Mouse (Mus musculus) bone marrow, adult 2 months (tissue): ENCODE data around the gene Pgs1. TPM values are rescaled to one million over a fixed set of nuclear protein-coding genes. Genes with fewer than 3 reads are reported as not detected.
A peak's percentile ranks its signal among the peaks of the same experiment; 100 is the strongest.

Source experiments
- H3K27ac ChIP-seq: fragments of 200-500 bp; 2 replicates; pipeline ENCODE4 v1.5.1; 2012; ENCODE audit warnings: low read depth, mild to moderate bottlenecking, control low read depth, inconsistent platforms, low read length; ENCODE audit not compliant: control insufficient read depth, poor library complexity, insufficient read depth
- H3K4me1 ChIP-seq: fragments of 200-500 bp; 2 replicates; pipeline ENCODE4 v1.6.1; 2011; ENCODE audit warnings: low read length; ENCODE audit not compliant: control insufficient read depth, insufficient read depth
- H3K4me3 ChIP-seq: fragments of 200-500 bp; replicated peaks from 2 replicates; pipeline ENCODE3; 2011; ENCODE audit warnings: mild to moderate bottlenecking, low read depth, low read length, control low read depth; ENCODE audit not compliant: control insufficient read depth
- CTCF ChIP-seq: fragments of 200-500 bp; IDR thresholded peaks from 2 replicates; pipeline ENCODE4 v1.5.1; 2011; ENCODE audit warnings: low read length, control low read depth; ENCODE audit not compliant: control insufficient read depth, insufficient read depth
- POLR2A ChIP-seq: fragments of 200-500 bp; IDR thresholded peaks from 2 replicates; pipeline ENCODE4 v1.6.1; 2011; ENCODE audit warnings: low read depth, mild to moderate bottlenecking, control low read depth, low read length, borderline replicate concordance; ENCODE audit not compliant: control insufficient read depth
- WGBS: fragments of 180-500 bp; shearing (Covaris S2); methylation state at CpG from one replicate; pipeline ENCODE4 v1.1.7; 2018; 5-methylcytosine and 5-hydroxymethylcytosine counted together
- polyA plus RNA-seq: library from polyadenylated mRNA; stranded (reverse); fragments of >200 nt; gene quantifications from 2 replicates; pipeline ENCODE4 v1.2.4, GENCODE M21; 2011; ENCODE audit warnings: low replicate concordance; ENCODE audit not compliant: missing spikeins, insufficient read depth, insufficient read length

Gene Pgs1
- polyA plus RNA-seq, 1 experiment = 67.5 TPM

DNA sequence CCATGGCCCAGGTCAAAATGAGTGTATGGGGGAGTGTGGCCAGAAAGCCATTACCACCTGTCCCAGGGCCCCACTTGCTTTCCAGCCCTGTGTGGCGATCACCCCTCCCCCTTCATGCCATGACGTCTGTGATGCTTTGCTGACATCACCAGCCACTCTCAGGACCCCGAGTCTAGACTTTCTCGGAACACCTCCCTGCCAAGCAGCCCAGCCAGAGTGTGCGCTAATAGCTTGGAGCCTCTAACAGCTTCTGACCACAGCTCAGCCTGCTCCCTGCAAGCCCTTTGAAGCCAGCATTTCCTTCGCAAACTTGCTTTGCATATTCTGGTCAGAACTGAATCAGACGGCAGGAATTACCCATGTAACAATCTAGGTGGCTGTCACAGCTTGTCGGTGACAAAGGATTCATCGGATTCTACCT is 20.5 kb upstream of the Pgs1 start:
- no peak for TF ChIP-seq POLR2A
- Histone ChIP-seq H3K4me3 (no peak overlapping the region), H3K4me1 (peaks cover 6% of the 10 kb centered on the region; the same call in 1 of the 2 replicates), H3K27ac (no peak overlapping the region)
- 27% methylated on average over 9 of the region's 9 CpGs for WGBS

GRCm38 (mm10) chr11:117966506-117967100 is 19.5 kb upstream of the Pgs1 start:
- TF ChIP-seq CTCF (no peak), POLR2A (no peak)
- Histone ChIP-seq H3K27ac (no peak overlapping the region), H3K4me3 (no peak overlapping the region), H3K4me1 (peaks cover 5% of the 10 kb centered on the region; the same call in 1 of the 2 replicates)
- 77% methylated on average over 7 of the region's 7 CpGs for WGBS

- WGBS = 63% methylated on average over 34 of the region's 34 CpGs
- Histone ChIP-seq H3K27ac (no peak overlapping the region), H3K4me1 (peaks cover 8% of the 10 kb centered on the region; the same call in 1 of the 2 replicates), H3K4me3 (peak overlapping the region; percentile 53)
- TF ChIP-seq CTCF (no peak), POLR2A (no peak)
Measured at GRCm38 (mm10) chr11:117967249-117968015, 18.7 kb upstream of the Pgs1 start.

GRCm38 (mm10) chr11:117968016-117968671 is 17.9 kb upstream of the Pgs1 start:
- TF ChIP-seq POLR2A (no peak), CTCF (no peak)
- Histone ChIP-seq H3K4me1 (peaks cover 8% of the 10 kb centered on the region; the same call in 1 of the 2 replicates), H3K4me3 (peak overlapping the region; percentile 53), H3K27ac (peak overlapping the region; percentile 76; the same call in 1 of the 2 replicates)
- WGBS = 8% methylated on average over 64 of the region's 64 CpGs

DNA sequence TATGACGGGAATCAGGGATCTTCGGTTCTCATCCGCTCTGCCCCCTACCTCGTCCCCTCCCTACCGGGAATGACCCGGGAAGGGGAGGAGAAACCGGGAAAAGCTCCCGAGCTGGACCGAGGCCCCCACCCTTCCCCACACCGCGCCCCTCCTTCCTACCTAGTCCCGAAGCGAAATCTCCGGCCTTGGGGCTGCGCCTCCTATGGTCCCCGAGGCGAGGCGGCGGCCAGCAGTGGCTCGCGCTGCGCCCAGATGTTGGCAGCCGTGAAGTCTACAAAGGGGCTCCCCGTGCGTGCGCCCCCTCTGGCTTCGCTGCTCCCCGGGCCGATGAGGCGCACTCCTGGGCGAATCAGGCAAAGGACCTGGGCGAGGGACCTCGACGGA is 17.4 kb upstream of the Pgs1 start:
- Histone ChIP-seq H3K4me1 (peaks cover 8% of the 10 kb centered on the region; the same call in 1 of the 2 replicates), H3K4me3 (peak overlapping the region; percentile 53), H3K27ac (peak overlapping the region; percentile 76)
- WGBS = under 1% methylated on average over 34 of the region's 34 CpGs
- TF ChIP-seq POLR2A (no peak), CTCF (no peak)

DNA sequence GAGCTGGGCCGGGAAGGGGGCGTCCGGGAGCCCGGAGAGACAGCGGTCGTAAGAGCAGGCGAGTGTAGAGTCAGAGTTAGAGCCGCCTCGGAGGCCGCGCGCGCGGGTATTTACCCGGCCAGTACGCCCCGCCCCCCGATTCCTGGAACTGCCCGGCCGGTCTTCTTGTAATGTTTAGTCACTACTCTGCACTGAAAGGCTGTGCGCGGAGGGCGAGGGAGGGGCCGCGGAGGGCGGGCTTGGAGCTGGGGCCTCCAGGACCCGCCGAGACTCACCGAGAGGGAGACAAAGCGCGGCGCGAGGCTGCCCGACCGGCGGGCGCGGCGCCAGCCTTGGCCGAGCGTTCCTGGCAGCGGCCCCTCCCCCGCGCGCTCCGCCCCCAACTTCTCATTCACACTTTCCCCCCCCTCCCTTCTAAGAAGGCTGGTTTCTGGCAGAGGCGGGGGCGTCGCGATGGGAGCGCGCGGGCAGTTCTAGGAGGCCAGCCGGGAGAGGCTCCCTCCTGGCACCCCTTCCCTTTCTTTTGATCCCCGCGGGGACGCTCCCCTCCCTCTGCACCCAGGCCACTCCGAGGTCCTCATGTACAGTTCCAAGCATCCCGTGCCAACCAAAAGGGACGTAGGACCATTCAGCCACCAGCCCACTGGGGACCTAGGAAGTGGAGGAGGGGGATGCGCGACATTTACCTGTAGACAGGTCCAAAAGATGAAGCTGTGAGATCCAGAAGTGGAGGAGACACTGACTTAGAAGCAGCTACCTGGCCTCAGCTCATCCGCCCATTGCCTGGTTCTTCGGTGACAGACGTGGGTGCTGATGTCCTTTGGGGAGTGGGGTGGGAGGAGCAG is 16.8 kb upstream of the Pgs1 start:
- H3K4me1 ChIP-seq = peaks cover 8% of the 10 kb centered on the region; the same call in 1 of the 2 replicates
- TF ChIP-seq POLR2A (peak; percentile 67; the same call in 1 of the 2 replicates), CTCF (no peak)
- peak overlapping the region; percentile 53 for H3K4me3 ChIP-seq
- under 1% methylated on average over 65 of the region's 65 CpGs for WGBS
- H3K27ac ChIP-seq = peak overlapping the region; percentile 76

DNA sequence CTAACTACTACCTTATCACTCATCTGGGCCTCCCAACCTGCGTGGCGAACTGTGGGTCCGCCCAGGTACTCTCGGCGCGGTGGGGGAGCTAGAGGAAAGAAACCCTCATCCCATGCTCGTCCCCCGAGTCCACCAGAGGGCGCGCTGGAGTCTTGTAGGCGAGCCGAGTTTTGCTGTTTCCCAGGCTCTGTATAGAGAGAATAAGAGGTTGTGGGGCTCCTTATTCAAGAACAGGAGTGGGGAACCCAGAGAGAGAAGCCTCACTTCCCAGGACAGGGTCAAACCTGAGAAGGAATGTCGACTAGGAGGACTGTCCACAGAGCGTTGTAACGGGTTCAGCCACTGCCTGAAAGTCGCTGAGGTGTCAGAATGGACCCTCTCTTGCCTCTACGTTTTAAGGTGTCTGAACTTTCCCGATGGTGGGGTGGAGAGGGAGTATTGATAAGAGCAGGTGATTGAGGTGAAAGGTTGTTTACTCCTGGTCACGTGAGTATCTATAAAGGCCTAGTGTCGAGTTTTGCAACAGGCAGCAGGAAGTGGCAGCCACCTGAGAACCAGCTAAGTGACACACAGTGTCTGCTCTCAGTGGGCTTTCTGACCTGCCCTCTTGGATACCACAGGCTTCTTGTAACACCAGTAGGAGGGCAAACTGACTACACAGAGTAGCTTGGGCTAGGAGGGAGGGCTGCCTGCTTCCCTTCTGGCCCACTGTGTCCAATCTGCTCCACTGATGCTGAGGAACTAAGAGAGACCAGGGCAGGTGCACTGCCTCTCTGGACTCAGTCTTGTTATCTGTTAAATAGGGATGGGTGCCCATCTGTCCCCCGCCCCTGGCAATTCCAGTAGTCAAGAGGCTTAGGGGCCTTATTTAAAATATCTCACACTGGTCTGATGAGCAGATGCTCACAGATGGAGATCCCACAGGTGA is 15.9 kb upstream of the Pgs1 start, which contains the start of gene Socs3:
Gene Socs3 (minus strand): TSS at position 103 of the 928 bp plus-strand sequence.
- Histone ChIP-seq H3K4me3 (peak within 1 kb of the TSS; percentile 53), H3K4me1 (peaks cover 16% of the 10 kb centered on the region), H3K27ac (peak within 1 kb of the TSS; percentile 76)
- peak; percentile 83 for TF ChIP-seq CTCF
- no peak for TF ChIP-seq POLR2A
- WGBS = 13% methylated on average over 21 of the region's 21 CpGs
